Mouse (Mus musculus) embryo, embryonic 10.5 days (tissue): ENCODE results near the gene Mmachc.
"Not testable (repeated sequence)": the region's sequence is repeated elsewhere in the genome, so short reads cannot be mapped to it uniquely, and the experiment has no call there.

Experiments
- DNase-seq: peaks from one replicate; pipeline ENCODE4 v3.0.0-alpha.2; 2015; ENCODE audit warnings: low spot score

Mmachc gene

DNA sequence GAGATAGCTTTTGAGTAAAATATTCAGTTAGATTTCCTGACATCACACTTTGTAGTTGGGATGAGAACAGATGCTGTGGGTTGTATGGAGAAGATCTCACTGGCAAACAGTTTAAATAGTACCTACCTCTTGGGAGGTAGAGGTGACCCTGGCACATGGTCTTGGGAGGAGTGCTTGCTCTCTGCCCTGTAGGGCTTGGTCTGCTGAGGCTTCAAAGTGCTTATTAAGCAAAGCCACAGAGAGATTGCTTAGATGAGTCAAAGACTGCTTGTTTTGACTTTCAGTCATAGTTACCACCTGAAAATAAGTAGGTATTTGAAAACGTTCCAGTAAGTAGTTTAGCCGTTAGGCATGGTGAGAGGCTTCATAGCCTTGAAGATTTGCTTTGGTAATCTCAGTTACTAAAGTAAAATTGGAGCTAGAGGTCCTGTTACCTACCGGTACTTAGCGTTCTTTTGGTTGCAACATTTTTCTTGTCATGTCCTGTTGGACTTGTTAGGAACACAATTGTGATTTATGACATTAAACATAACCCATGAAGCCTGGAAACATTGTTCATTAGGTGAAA, 18.8 kb downstream of the Mmachc start:
- no peak for DNase-seq

GRCm38 (mm10) chr4:116687041-116687440, 21.2 kb downstream of the Mmachc start:
- DNase-seq = no peak

DNA sequence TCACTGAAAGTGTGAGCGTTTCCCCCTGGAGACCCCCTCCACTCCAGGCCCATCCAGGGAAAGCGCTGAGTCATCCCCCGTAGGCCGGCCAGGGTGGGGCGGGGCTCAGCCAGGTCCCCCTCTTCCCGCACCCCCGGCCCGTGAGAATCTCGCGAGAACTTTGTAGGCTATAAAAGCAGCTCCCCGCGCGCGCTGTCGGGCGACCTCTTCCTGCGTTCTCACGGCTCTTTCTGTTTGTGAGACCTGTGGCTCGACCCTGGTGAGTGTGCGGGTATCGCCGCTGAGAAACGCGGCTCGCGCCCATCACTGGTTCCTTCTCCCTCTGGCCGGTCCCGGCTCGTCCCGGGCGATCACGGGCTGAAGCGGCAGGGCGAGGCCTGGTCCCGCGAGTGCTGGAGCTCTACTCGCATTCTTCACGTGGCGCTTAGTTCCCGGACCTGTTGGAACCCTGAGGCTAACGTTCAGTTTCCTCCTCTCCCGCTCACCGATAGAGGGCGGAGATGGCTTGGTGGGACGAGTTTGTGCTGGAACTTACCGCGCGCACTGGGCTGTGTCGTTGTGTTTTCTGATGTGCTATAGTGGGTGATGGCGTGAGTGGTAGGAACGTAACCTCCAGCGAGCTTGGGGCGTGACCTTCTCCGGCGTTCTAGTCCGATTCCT, 22.7 kb downstream of the Mmachc start, which contains the start of gene Prdx1:
TSS of gene Prdx1 (plus strand) at position 143 of the 660 bp plus-strand sequence.
- DNase-seq = peak; percentile 95

GRCm38 (mm10) chr4:116684665-116685064, 23.5 kb downstream of the Mmachc start:
- no peak for DNase-seq

DNA sequence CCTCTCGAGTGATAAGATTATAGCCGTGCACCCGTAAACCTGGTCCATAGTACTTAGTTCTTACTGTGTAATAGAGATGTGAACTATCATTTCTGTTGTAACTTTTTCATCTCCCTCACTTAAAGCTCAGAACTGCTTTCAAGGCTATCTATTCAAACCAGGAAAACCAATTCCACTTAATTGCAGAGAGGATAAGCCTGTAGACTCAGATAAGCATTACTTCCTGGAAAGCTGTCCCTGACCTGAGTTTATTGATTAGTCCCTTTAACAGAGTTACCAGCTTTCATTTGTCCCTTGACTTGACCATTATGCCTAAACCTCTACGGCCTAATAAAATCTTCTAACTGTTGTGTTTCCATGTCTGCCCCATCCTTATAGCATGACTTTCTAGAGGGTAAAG, 24.2 kb downstream of the Mmachc start:
- no peak for DNase-seq

DNA sequence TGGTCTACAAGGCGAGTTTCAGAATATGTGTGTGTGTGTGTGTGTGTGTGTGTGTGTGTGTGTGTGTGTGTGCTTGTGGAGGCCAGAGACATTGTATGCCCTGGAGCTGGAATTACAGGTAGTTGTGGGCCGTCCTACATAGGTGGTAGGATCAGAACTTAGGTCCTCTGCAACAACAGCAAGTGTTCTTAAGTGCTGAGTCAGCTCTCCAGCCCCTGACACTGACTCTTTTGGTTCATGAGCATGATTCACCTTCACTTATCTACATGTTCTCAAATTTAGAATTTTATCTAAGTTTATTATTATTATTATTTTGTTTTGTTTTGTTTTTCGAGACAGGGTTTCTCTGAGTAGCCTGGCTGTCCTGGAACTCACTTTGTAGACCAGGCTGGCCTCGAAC, 27.7 kb downstream of the Mmachc start:
- DNase-seq = not testable (repeated sequence)

DNA sequence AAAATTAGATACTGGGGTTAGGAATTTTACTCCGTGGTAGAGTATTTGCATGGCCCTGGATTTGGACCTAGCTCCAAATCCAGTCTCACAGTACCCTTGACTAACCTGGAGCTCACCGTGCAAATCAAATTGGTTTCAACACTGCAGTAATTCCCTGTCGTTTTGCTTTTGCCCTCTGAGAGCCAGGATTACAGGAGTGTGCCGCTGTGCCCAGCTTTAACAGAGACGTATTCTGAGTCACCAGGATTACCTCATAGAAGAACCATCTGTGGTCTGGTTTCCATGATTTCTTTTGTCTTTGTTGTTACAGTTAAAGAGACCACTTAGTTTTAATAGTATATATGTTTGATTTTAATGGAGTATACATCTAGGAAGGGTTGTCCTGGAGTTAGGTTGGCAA, 29.1 kb downstream of the Mmachc start:
- DNase-seq = no peak

DNA sequence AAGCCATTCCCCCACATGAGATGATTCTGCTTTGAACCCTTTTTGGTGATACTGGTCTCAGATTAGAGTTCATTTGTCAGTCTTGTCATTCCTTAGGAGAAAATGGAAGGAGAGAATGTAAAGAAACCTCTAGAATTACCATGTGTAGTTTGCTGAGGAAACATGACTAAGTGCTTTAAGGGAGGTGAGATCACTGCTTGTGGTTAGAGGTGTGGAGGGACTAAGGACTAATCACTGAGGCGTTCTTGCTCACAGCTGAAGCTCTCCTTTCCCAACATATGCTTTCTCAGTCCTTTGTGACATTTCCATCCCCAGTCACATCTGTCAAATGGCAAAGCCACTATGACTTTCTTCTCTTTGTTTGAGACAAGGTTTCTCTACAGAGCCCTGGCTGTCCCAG, 30.4 kb downstream of the Mmachc start:
- no peak for DNase-seq

- DNase-seq = no peak
These were observed 32.2 kb downstream of the Mmachc start for GRCm38 (mm10) chr4:116676027-116676426.

- not testable (repeated sequence) for DNase-seq
These were observed 33.4 kb downstream of the Mmachc start for GRCm38 (mm10) chr4:116674761-116675160.

- DNase-seq = no peak
These were observed 35.4 kb downstream of the Mmachc start for GRCm38 (mm10) chr4:116672785-116673184.

DNA sequence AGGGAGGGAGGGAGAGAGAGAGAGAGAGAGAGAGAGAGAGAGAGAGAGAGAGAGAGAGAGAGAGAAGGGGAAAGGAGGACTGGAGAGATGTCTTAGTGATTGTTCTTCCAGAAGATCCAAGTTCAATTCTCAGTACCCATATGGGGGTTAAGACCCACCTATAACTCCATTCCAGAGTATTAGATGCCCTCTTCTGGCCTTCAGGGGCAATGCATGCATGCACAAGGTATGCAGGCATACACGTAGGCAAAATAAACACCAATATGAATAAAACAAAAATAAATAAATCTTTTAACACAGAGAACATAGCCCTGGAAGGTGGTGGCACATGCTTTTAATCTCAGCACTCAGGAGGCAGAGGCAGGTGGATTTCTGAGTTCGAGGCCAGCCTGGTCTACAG, 38.9 kb downstream of the Mmachc start:
- peak; percentile 14 for DNase-seq

- no peak for DNase-seq
These were observed 40.1 kb downstream of the Mmachc start for GRCm38 (mm10) chr4:116668145-116668544.

- DNase-seq = no peak
These were observed 41.6 kb downstream of the Mmachc start for GRCm38 (mm10) chr4:116666625-116667024.

- DNase-seq = no peak
These were observed 46.2 kb downstream of the Mmachc start for GRCm38 (mm10) chr4:116661998-116662397.

GRCm38 (mm10) chr4:116660829-116661228, 47.4 kb downstream of the Mmachc start:
- DNase-seq = no peak

DNA sequence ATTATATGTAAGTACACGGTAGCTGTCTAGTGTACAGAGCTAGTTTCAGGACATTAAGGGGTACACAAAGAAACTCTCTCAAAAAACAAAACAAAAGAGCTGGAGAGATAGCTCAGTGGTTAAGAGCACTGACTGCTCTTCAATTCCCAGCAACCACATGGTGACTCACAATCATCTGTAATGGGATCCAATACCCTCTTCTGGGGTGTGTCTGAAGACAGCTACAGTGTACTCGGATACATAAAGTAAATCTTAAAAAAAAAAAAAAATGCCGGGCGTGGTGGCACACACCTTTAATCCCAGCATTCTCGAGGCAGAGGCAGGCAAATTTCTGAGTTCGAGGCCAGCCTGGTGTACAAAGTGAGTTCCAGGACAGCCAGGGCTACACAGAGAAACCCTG, 48.3 kb downstream of the Mmachc start:
- DNase-seq = not testable (repeated sequence)

- no peak for DNase-seq
These were observed 48.7 kb downstream of the Mmachc start for GRCm38 (mm10) chr4:116659474-116659873.

DNA sequence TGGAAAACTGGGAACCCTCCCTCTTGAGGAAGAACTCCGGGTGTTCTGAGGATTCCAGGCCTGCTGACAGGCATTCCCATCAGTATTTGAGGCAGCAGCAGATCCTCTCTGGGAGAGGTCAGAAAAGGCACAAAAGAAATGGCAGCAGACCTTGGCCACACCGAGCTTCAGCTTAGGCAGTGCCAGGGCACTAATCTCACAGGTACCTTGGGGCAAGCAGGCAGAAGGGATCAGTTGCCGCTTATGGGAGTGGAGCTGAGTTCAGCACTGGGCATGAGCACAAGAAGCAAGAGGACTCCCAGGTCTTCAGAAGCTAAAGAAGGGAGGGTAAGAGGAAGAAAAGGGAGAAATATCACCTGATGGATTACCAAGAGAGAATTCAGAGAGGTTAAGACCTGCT, 50.2 kb downstream of the Mmachc start:
- DNase-seq = no peak

DNA sequence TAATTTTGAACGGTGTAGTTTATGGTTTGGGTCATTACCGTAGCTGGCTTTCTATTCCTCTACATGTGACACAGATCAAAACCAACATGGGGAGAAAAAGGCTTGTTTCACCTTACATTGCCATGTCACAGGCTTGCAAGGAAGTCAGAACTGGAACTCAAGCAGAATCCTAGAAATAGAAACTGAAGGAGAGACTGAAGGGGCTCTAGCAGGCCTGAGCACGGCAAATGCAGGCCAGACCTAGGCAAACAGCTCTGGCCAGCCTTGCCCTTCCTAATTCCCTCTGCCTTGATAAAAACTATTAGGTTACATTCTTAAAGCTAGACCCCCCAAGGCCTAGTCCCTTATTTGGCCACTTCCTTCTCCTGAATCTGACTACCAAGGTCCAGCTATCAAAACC, 52.5 kb downstream of the Mmachc start:
- no peak for DNase-seq

GRCm38 (mm10) chr4:116655100-116655499, 53.1 kb downstream of the Mmachc start:
- DNase-seq = no peak

DNA sequence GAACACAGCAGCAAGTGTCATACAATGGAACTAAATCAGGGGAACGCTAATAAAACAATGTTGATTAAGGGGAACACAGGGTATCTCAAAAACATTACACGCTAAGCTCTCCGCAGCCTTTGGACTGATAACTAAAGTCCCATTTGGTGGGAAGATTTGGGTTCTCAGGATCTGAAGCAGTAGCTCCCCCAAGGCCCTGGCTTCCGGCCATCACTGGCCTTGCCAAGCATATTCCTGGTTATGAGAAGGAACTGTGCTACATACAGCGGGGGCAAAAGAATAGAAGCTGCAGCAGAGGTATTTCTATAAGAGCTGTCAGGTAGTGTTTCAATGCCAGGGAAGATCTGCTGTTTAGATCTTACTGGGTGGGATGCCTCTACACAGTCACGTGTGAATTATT, 55.0 kb downstream of the Mmachc start:
- DNase-seq = no peak
